Mouse (Mus musculus): Measurements from ENCODE around the gene Gm7168. TPM values are rescaled to one million over a fixed set of nuclear protein-coding genes. Genes with fewer than 3 reads are reported as not detected.
"Not testable (repeated sequence)": the region's sequence is repeated elsewhere in the genome, so short reads cannot be mapped to it uniquely, and the experiment has no call there.

Gene Gm7168
- not detected in 2 replicates for total RNA-seq (2017)

DNA sequence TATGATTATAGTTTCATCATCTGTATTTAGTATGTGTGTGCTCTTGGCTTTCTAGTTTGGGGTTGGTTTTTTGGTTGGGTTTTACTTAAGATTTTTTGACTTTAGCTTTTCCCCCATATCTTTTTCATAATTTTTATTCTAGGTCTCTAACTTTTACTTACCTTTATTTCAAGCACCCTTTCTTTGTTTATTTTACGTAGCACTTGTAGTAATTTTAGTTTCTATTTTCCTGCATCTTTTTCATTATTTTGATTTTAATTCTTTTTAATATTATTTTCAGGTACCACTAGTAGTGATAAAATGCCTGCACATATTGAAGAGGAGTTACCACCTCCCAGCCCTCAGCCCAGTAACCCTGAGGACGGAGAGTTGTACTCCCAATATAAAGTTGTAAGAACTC, at the start of gene Gm7168:
Gene Gm7168 (plus strand): TSS at position 301 of the 400 bp plus-strand sequence.
- ATAC-seq (ENCODE audit: extremely low read depth, insufficient number of reproducible peaks, low FRiP score, poor library complexity, severe bottlenecking): not testable (repeated sequence)

DNA sequence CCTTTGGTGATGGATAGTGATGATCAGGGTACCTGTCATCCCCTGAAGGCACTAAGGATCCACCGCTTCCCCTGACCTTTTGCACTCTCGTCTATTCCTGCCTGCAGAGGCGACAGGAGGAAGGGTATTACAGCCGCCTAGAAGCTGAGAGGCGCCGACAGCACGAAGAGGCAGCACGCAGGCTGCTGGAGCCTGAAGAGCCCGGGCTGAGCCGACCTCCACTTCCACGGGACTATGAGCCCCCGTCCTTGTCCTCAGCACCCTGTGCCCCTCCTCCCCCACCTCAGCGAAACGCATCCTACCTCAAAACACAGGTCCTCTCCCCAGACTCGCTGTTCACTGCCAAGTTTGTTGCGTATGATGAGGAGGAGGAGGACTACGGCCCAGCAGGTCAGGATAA, 49.3 kb upstream of the Gm7168 start:
- no peak for ATAC-seq (ENCODE audit: extremely low read depth, insufficient number of reproducible peaks, low FRiP score, poor library complexity, severe bottlenecking)

DNA sequence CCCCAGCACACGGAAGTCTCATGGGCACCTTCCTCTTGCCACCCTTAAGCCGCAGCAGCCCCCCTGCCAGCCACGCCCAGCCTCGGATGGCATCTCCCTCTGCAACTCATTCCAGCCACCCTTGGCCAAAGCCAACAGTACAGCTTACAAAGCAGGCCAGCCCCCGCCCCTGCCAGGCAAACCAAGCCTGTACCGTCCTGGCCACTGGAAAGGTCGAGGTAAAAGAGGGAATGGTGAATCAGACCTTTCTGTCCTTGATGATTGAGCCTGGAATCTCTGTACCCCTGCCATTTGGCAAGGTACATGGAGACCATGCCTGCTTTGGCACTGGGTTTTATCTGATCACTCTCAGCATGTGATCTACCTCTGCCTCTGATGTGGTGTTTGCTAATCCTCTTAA, 48.9 kb upstream of the Gm7168 start:
- no peak for ATAC-seq (ENCODE audit: extremely low read depth, insufficient number of reproducible peaks, low FRiP score, poor library complexity, severe bottlenecking)

- ATAC-seq (ENCODE audit: extremely low read depth, insufficient number of reproducible peaks, low FRiP score, poor library complexity, severe bottlenecking): no peak
These were observed 44.4 kb upstream of the Gm7168 start for GRCm38 (mm10) chr17:13903793-13904192.

DNA sequence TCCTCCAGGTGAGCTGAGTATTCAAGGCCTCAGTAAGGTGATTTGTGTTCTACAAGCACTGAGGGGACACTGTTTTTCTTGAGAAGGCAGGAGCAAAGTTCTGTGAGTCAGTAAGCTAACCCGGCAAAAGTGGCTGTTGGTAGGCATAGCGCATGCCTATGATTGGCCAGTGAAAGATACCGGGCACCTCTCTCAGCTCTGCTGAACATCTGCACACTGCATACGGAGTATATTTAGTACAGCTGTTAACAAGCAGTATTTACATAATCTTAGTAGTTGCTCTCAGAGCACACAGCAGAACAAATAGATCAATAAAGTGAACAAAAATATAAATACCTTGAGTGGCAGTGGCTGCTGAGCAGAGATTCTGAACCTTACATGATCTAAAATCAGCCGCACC, 41.1 kb upstream of the Gm7168 start:
- ATAC-seq (ENCODE audit: extremely low read depth, insufficient number of reproducible peaks, low FRiP score, poor library complexity, severe bottlenecking): no peak

- no peak for ATAC-seq (ENCODE audit: extremely low read depth, insufficient number of reproducible peaks, low FRiP score, poor library complexity, severe bottlenecking)
These were observed 40.5 kb upstream of the Gm7168 start for GRCm38 (mm10) chr17:13907681-13908080.

DNA sequence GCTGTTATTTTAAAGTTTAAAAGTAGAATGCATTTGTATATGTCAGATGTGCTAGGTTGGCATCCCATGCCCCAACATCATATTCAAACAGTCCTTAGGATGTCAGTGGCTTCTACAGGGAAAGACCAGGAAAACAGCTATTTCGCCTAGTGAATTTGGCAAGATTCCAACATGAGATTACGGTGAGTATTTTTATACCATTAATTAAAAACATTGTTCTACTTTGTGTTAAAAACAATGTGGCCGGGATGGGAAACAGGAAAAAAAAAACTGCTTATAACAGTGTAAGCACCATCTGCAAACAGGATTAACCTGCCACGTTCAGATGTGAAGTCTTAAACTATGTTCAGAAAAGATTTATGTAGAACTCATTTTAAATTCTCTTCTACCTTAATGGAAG, 34.2 kb upstream of the Gm7168 start:
- ATAC-seq (ENCODE audit: extremely low read depth, insufficient number of reproducible peaks, low FRiP score, poor library complexity, severe bottlenecking): no peak

DNA sequence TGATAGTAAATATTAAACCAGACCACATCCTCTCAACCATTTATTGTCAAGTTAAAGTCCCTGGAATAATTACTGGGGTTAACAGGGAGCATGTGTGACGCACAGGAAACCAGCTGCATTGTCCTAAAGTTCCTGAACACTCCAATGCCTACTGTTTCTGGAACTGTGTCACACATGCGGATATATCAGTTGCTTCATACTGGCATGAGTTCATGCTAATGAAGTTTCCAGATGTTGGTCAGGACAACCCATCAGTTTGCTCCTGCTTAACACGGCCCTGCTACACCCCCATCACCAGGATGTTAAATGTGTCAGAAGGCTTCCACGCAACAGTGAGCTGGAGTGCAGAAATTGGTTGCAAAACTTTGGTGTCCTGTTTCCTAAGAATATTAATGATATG, 33.6 kb upstream of the Gm7168 start:
- no peak for ATAC-seq (ENCODE audit: extremely low read depth, insufficient number of reproducible peaks, low FRiP score, poor library complexity, severe bottlenecking)

DNA sequence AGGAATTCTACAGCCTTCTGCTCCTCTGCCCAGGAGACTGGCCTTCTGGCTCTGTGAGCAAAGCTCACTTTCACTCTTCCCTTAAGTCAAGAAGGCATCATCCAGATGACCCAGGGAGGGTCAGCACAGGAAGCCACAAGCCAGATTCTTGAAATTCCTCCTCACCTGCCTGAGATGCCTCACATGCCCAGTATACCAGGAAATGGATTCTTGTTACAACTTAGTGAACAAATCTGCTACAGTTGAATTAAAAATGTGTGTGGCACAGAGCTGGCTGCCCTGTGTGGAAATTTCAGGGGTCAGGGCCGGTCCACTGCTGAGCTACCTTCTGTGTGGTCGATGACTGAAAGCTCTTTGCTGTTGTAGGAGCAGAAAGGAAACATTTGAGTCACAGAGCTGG, 27.4 kb upstream of the Gm7168 start:
- no peak for ATAC-seq (ENCODE audit: extremely low read depth, insufficient number of reproducible peaks, low FRiP score, poor library complexity, severe bottlenecking)

- ATAC-seq (ENCODE audit: extremely low read depth, insufficient number of reproducible peaks, low FRiP score, poor library complexity, severe bottlenecking): no peak
These were observed 24.8 kb upstream of the Gm7168 start for GRCm38 (mm10) chr17:13923418-13923817.

DNA sequence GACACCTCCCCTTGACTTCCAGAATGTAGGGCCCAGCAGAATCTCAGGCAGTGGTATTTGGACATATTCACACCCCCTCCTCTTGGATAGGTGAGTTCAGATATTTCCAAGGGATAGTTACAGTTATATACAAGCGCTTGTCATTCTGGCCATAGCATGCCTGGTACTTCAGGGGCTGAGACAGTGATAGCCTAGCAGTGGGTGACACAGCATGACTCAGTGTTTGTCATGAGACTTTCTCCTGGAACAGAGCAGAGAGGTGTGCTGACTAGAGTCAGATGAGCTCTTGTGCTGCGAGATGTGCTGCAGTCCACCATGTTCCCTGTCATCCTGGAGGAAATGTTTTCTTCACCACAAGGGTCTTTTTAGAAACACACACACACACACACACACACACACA, 23.6 kb upstream of the Gm7168 start:
- no peak for ATAC-seq (ENCODE audit: extremely low read depth, insufficient number of reproducible peaks, low FRiP score, poor library complexity, severe bottlenecking)

DNA sequence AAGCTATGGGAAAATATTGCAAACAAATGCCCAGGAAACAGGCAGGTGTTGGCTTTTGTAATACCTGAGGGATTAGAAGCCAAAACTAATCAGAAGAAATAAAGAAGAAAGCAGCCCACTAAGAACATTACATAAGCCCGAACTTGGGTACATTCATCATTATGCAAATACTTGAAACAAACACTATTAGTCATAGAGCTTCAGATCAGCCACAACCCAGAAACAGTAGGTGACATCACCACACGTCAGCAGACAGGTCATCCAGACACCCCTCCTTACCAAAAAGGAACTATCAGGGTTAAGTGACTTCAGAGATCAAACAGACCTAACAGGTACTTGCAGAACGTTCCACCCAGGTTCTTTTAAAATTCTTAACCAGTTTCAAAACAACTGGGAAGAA, 22.2 kb upstream of the Gm7168 start:
- ATAC-seq (ENCODE audit: extremely low read depth, insufficient number of reproducible peaks, low FRiP score, poor library complexity, severe bottlenecking): no peak

- ATAC-seq (ENCODE audit: extremely low read depth, insufficient number of reproducible peaks, low FRiP score, poor library complexity, severe bottlenecking): no peak
These were observed 17.8 kb upstream of the Gm7168 start for GRCm38 (mm10) chr17:13930421-13930820.

DNA sequence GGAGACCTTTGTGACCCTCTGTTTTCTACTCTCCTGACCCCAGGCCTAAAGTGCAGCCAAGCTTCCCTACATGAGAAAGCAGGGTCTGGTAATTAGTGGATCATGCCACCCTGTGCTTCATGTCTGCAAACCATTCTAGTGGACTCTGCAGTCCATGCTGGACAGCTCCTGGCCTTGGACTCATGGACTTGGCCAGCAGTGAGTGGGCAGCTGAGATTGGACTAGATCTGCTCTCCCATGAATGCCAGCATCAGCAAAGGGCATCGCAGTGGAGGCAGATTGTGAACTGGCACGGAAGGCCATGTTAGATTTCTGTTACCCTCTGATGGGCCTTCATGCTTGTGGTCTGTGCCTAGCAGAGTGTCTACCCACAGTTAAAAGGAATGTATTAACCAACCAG, 12.8 kb upstream of the Gm7168 start:
- not testable (repeated sequence) for ATAC-seq (ENCODE audit: extremely low read depth, insufficient number of reproducible peaks, low FRiP score, poor library complexity, severe bottlenecking)

DNA sequence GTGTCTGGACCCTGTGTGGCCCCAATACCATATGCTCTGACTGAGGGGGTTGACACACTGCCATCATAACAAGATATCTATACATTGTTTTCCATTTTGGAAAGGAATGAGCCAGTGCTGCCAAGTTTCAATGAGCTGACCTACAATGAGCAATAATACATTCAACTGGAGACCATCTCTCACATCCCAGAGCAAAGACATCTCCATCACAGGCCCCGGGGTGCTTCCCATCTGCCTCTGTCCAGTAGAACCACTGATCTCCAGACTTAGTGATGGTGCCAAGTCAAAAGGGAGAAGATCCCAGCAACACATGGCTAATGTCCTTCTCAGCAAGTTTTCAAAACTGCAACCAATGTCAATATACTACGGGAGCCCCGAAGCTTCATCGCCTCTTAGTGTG, 10.4 kb upstream of the Gm7168 start:
- no peak for ATAC-seq (ENCODE audit: extremely low read depth, insufficient number of reproducible peaks, low FRiP score, poor library complexity, severe bottlenecking)

DNA sequence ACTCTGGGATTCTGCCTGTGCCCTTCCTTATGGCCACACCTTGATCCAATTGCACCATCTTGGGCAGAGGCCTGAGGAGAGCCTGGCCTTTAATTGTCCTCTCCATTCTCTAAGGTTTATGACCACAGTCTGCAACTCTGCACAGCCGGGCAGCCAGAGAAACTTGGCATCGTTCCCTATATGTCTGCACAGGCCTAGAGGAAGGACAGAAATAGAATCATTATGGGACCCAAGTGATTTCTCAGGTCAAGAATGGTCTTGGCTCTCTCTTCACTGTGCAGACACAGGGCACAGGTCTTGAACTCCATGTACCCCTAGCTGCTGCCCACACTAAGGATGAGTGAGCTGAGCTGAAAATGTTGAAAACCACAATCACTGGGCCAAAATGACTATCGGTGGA, 9.5 kb upstream of the Gm7168 start:
- ATAC-seq (ENCODE audit: extremely low read depth, insufficient number of reproducible peaks, low FRiP score, poor library complexity, severe bottlenecking): no peak

DNA sequence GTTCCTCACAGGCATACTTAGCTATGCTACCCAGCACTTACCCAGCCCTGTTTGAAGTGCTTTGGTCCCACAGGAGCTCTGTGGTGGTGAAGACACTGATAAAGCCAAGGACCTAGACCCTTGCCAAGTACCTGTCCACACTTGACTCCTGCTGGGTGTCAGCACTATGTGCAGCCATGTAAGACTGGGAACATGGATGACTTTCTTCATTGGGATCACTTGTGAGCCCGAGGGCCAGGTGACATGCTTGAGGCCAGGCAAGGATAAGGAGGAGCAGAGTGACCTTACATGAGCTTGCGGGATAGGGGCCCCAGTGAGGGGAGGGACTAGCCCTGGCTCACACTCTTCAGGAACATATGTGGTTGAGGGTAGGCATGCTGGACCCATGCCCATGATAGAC, 8.9 kb upstream of the Gm7168 start:
- ATAC-seq (ENCODE audit: extremely low read depth, insufficient number of reproducible peaks, low FRiP score, poor library complexity, severe bottlenecking): not testable (repeated sequence)

DNA sequence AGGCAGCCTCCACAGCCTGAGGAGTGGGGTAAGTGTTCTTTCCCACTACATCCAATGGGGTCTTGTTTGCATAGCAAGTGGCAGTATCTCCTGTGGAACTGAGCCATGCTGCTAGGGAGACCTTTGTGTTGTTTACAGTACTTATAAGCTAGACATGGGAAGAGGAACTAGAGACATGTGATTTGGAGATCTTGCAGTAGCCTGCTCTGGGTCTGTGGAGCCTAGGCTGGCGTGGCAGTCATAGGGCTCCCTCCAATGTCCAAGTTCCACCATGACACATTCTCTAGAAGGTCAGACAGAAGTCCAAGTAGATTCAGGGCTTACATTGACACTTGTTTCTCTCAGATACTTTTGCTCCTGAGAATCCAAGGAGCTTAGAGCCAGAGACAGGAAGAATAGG, 7.7 kb upstream of the Gm7168 start:
- ATAC-seq (ENCODE audit: extremely low read depth, insufficient number of reproducible peaks, low FRiP score, poor library complexity, severe bottlenecking): no peak

GRCm38 (mm10) chr17:13951570-13951969, 3.4 kb downstream of the Gm7168 start:
- ATAC-seq (ENCODE audit: extremely low read depth, insufficient number of reproducible peaks, low FRiP score, poor library complexity, severe bottlenecking): not testable (repeated sequence)

DNA sequence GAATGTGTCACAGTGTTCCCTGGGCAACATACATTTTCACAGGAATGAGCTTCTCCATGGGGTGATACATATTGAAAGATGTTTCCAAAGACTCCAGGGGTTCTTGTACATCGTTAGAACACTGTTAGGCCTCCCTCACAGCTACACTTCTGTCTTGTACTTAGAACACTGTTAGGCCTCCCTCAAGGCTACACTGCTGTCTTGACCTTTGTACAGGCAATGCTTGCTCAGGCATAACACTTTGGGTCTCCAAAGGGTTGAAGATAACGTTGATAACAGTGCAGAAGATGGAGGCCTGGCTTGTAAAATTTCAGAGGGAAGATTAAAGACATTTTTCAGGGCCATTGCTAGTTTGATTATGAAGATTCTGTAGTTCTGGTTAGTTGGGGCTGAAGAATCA, 10.0 kb downstream of the Gm7168 start:
- not testable (repeated sequence) for ATAC-seq (ENCODE audit: extremely low read depth, insufficient number of reproducible peaks, low FRiP score, poor library complexity, severe bottlenecking)

DNA sequence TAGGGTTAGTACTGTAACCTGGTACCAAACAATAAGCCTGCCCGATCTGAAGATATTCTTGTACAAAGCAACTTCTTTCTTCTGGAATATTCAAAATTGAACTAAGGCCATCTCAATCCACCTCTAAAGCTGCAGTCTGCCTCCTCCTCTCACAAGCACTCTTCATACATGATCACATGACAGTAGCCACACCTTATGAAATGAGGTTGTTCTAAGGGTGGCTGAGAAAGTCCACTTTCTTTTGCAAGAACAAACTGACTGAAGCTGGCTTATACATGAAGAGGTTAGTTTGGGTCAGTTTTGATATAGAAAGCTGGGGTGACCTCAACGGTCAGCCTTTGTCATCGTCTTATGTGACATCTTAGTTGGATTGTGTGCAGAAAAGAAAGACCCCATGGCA, 14.1 kb downstream of the Gm7168 start:
- not testable (repeated sequence) for ATAC-seq (ENCODE audit: extremely low read depth, insufficient number of reproducible peaks, low FRiP score, poor library complexity, severe bottlenecking)

DNA sequence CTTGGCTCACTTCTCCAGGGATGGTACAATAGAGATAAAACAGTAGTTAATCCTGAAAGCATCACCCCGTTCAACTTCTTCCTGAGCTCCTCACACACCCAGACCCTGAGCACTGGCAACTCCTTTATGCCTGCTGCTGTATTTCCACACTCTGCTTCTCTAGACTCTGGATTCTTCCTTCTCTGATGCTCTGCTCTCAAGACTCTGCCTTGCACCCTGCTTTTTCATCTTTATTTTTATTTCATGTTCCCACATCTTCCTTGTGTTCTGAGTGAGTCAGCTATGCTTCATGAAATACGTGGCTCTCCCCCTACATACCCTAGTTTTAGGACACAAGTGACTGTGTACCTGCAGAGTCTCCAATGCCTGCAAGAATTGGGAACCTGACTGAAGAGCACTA, 16.9 kb downstream of the Gm7168 start:
- not testable (repeated sequence) for ATAC-seq (ENCODE audit: extremely low read depth, insufficient number of reproducible peaks, low FRiP score, poor library complexity, severe bottlenecking)

Measured in neutrophil, adult 5-6 weeks (primary cell).